Mouse (Mus musculus): ENCODE measurements around the gene Fbxo47. TPM values are rescaled to one million over a fixed set of nuclear protein-coding genes. Genes with fewer than 3 reads are reported as not detected.

Fbxo47 gene
- total RNA-seq (2015; ENCODE audit: low replicate concordance) (not detected in 2 replicates), total RNA-seq (2017; ENCODE audit: low replicate concordance) (0.84 and 0.85 TPM in 2 replicates)

DNA sequence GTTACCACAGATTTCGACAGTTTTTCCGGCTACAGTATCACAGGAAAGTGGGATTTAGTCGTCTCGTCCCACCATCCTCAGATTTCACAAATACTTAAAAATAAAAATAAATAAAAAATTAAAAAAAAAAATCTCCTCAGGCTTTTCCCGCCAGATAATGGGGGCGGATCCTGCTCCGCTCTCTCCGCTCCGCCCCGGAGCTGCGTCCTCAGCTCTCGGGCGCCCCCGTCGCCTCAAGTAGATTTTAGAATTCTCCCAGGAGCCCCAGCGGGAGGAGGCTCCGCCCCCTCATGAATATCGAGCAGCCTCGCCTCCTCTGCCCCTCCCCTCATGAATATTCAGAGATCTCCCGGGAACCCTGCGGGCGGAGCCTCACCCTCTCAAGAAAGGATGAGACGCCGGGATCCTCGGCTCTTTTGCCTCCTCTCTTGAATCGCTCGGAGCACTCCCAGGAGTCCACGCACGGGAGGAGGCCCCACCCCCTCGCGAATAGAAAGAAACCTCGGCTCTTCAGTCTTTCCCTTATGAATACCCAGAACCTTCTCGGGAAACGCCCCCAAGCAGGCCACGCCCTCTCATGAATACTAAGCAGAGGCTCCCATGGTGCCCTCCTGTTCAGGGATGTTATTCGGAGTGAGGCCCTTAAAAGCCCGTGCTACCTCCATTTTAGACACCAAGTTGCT lies at the start of gene Fbxo47:
TSS of gene Fbxo47 (minus strand) at position 237 of the 683 bp plus-strand sequence.
- ATAC-seq (replicated peaks; ENCODE audit: low FRiP score, poor library complexity, severe bottlenecking), result peak; percentile 98

DNA sequence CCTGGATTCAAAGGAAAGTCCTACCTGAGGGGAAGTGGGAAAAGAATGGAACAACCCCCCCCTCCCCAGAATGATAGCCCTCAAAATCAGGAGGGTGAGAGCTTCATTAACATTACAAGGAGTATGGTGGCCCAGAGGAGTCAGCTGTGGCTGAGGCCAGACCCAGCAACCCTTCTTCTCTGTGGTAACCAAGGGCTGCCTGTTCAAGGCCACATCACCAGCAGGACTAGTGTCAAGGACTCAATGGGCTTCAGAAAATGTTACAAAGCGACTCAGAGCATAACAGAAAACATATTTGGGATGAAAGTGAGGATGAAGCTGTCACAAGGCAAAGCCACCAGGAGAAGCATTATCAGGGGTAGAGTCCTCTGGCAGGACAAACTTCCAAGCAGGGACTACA lies 49.6 kb upstream of the Fbxo47 start:
- no peak for ATAC-seq (replicated peaks; ENCODE audit: low FRiP score, poor library complexity, severe bottlenecking)

DNA sequence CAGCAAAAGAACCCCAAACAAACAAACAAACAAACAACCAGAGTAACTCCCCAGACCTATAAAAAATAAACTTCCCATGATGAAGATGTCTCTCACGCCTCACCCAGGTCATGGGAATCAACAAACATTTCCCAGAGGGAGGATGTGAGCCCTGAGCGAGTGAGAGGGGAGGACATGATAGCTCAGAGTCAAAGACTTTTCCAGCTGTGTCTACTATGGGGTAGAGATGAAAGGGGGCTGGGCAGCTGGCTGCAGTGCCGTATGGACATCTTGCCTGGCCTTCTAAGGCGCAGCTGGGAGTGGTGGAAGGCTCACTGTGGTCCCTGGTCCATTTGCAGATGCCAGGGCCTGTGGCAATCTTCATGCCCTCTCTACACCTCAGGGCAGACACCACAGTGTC lies 45.0 kb upstream of the Fbxo47 start:
- ATAC-seq (replicated peaks; ENCODE audit: low FRiP score, poor library complexity, severe bottlenecking), result no peak

DNA sequence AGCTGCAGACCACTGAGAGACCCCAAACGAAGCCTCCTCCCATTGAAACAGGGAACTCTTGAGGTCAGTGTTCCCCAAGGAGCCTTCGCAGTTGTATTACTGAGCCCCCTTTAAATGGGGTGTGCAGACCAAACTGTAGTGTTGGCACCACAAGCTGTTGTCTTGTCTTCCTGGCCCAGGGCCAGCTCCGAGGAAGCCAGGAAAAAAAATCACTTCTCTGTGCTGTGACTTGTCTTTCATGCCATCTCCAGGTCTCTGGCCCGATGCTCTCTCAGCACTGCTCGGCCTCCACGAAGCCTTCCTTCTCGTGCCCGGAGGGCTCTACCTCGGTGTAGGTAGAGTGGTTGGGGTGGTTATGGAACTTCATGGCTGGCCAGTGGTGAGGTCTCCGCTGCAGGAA lies 40.3 kb upstream of the Fbxo47 start:
- ATAC-seq (replicated peaks; ENCODE audit: low FRiP score, poor library complexity, severe bottlenecking), result no peak

DNA sequence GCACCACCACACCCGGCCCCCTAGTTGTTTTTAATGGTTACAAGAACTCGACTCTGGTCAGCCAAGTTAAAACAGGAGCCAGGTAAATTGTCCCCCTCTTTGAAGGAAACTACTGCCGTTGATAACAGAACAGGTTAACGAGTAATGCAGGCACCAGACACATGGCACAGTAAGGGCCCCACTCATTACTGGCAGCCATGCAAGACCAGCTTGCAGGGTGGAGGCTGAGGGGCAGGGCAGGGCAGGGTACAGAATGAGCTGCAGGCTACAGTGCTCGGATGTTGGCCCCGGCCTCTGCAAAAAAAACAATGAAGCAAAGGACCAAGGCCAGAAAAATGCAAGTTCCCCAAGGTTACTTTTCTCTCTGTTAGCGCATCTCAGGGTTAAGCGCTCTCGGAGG lies 39.7 kb upstream of the Fbxo47 start:
- no peak for ATAC-seq (replicated peaks; ENCODE audit: low FRiP score, poor library complexity, severe bottlenecking)

DNA sequence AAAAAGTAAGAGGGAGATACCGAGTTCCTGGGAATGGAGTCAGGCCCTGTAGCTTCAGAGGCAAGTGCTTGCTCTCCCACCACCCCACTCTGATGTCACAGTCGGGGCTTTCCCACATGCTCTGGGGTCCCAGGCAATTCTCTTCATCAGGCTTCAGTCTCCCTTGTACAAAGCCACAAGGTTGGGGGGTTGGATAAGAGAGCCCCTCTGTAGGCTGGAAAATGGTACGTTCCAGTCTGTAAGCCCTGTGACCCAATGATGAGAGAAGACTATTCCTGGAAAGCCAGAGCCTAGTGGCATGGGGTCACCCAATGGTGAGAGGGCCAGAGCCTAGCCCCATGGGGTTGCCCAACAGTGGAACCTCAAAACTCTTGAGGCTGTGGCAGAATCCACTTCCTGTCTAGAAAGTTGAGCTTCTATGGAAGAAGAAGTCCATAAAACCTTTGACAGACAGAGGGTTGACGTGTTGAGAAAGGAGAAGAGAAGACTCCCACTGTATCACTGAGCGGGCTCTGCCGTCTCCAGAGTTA lies 32.1 kb upstream of the Fbxo47 start:
- ATAC-seq (replicated peaks; ENCODE audit: low FRiP score, poor library complexity, severe bottlenecking), result no peak

GRCm38 (mm10) chr11:97915471-97915870 lies 31.5 kb upstream of the Fbxo47 start:
- ATAC-seq (replicated peaks; ENCODE audit: low FRiP score, poor library complexity, severe bottlenecking), result no peak

- no peak for ATAC-seq (replicated peaks; ENCODE audit: low FRiP score, poor library complexity, severe bottlenecking)
Observed at GRCm38 (mm10) chr11:97913111-97913510, 29.2 kb upstream of the Fbxo47 start.

DNA sequence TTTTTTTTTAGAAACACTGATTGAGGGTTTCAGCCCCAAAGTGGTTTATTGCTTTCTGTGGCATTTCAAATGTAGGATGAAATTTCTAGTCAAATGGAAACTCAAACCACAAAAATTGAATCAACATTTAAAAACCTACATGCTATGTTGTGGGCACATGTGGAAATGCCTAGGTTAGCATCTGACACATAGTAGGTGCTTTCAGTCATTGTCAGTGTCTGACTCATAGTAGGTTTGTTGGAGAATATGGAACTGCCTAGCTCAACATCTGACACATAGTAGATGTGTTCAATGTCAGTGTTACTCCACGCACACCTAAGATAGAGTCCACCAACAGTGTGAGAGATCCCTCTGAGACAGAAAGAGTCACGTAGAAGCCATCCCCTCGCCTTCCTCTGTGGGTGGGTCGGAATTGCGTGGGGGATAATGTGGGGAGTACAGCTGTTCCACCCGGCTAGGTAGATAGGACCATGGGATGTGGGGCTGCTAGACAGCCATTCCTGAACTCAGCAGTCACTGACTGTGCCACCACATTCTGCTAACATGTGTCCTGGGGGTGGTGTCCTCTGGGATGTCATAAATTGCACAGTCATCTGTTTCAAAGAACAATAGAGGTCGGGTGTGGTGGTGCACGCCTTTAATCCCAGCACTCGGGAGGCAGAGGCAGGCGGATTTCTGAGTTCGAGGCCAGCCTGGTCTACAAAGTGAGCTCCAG lies 24.8 kb upstream of the Fbxo47 start:
- ATAC-seq (replicated peaks; ENCODE audit: low FRiP score, poor library complexity, severe bottlenecking), result no peak

- no peak for ATAC-seq (replicated peaks; ENCODE audit: low FRiP score, poor library complexity, severe bottlenecking)
Observed at GRCm38 (mm10) chr11:97907935-97908334, 24.0 kb upstream of the Fbxo47 start.

GRCm38 (mm10) chr11:97906905-97907304 lies 23.0 kb upstream of the Fbxo47 start:
- ATAC-seq (replicated peaks; ENCODE audit: low FRiP score, poor library complexity, severe bottlenecking), result no peak

DNA sequence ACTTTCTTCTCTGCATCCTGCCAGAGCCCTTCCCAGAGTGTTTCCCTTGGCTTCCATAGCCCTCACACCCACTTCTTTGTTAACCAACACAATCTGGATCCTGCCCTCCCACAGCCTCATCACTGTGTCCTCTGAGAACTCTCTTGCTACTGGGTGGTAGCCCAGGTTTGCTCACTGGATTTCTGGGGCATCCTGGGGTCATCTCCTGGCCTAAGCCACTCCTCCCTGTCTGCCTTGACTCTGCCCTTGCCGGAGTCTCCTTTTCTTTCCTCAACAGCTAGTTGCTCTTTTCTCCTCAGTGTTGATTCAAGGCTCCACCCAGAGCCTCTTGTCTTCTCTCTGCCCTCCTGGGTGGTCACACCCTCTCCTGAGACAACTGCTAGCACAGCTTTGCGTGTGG lies 22.0 kb upstream of the Fbxo47 start:
- no peak for ATAC-seq (replicated peaks; ENCODE audit: low FRiP score, poor library complexity, severe bottlenecking)

GRCm38 (mm10) chr11:97905540-97905939 lies 21.6 kb upstream of the Fbxo47 start:
- no peak for ATAC-seq (replicated peaks; ENCODE audit: low FRiP score, poor library complexity, severe bottlenecking)

GRCm38 (mm10) chr11:97904801-97905200 lies 20.8 kb upstream of the Fbxo47 start:
- no peak for ATAC-seq (replicated peaks; ENCODE audit: low FRiP score, poor library complexity, severe bottlenecking)

GRCm38 (mm10) chr11:97901806-97902205 lies 17.9 kb upstream of the Fbxo47 start:
- no peak for ATAC-seq (replicated peaks; ENCODE audit: low FRiP score, poor library complexity, severe bottlenecking)

GRCm38 (mm10) chr11:97899822-97900221 lies 15.9 kb upstream of the Fbxo47 start:
- peak; percentile 91 for ATAC-seq (replicated peaks; ENCODE audit: low FRiP score, poor library complexity, severe bottlenecking)

- ATAC-seq (replicated peaks; ENCODE audit: low FRiP score, poor library complexity, severe bottlenecking), result no peak
Observed at GRCm38 (mm10) chr11:97897568-97898185, 13.7 kb upstream of the Fbxo47 start.

- no peak for ATAC-seq (replicated peaks; ENCODE audit: low FRiP score, poor library complexity, severe bottlenecking)
Observed at GRCm38 (mm10) chr11:97896655-97897054, 12.7 kb upstream of the Fbxo47 start.

DNA sequence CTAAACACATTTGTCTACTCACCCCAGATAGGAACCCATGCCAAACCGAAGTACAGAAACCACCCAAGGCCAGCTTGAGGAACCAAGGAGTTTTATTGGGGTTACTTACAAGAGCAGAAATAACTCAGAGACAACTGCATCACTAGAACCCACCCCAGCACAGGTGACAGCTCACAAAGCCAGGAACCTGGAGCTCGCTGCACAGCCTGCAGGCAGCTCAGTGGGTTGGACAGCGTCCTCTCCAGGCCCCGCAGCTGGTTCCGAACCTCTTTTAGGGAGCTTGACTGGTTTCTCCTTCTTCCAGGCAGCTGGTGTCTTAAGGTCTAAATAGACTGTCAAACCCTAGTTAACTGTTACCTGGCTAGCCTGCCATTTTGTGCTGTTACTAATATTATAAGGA lies 7.9 kb upstream of the Fbxo47 start:
- no peak for ATAC-seq (replicated peaks; ENCODE audit: low FRiP score, poor library complexity, severe bottlenecking)

- ATAC-seq (replicated peaks; ENCODE audit: low FRiP score, poor library complexity, severe bottlenecking), result no peak
Observed at GRCm38 (mm10) chr11:97885296-97885915, 1.5 kb upstream of the Fbxo47 start.
